Mouse (Mus musculus) myocyte (in vitro differentiated cells): ENCODE measurements at regions not wholly inside any gene's neighbourhood (a gene's known extent, or its start where the extent isn't known, plus 50 kb on each side); places are given as distances from the start of the nearest gene placed in this dataset.

Source experiments
- MYOG ChIP-seq, 3 experiments: IDR thresholded peaks; one replicate each; pipeline ENCODE4 v1.6.1; 2011; ENCODE audit warnings: control low read depth in 2 of 3, low read depth in 2 of 3, mild to moderate bottlenecking in 2 of 3; ENCODE audit not compliant: insufficient read length in 2 of 3, control insufficient read depth in 1 of 3, insufficient read depth in 1 of 3
- POLR2A ChIP-seq: IDR thresholded peaks from one replicate; pipeline ENCODE4 v1.6.1; 2011; ENCODE audit warnings: low read depth, mild to moderate bottlenecking, control low read depth, moderate library complexity; ENCODE audit not compliant: insufficient read length
- SRF ChIP-seq: IDR thresholded peaks from one replicate; pipeline ENCODE4 v1.6.1; 2011; ENCODE audit warnings: low read depth; ENCODE audit not compliant: control insufficient read depth, insufficient read length

DNA sequence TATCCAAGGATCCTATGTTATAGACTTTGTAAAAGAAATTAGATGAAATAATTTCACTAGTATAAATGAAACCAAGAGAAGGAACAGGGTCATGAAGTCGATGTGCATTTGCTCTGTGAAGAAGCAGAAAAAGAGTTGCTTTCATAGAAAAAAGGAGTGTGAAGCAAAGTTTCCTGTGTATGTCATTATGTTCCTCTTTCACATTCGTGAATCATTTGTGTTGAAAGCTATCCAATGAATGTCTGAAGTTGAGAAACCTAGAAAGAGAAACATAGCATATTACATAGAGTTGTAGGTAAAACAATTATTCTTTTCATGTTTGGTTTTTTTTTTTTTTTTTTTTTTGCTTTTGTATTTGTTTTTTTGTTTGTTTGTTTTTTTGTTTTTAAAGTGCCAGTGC is 732.1 kb downstream of the Gm597 start:
- TF ChIP-seq POLR2A = no peak
- TF ChIP-seq MYOG (IDR thresholded peaks at IDR 0.05; ENCODE audit: control insufficient read depth in 1 of 3, insufficient read depth in 1 of 3, insufficient read length in 2 of 3, low read depth in 2 of 3) = no peak
- no peak for TF ChIP-seq SRF
